ENCODE assay signal across 7 mouse cellular contexts in genomic region chr2:104069704-104070185, GRCm38 (mm10). TPM values are rescaled to one million over a fixed set of nuclear protein-coding genes. Genes with fewer than 3 reads are reported as not detected.
A peak's percentile ranks its signal among the peaks of the same experiment; 100 is the strongest.
DNase-seq lines count a peak whose midpoint lies in the region; ATAC-seq and TF ChIP-seq lines count a peak whose summit lies in the region.

TSS of gene Cd59b (plus strand) at chr2:104069849.

- no peak for TF ChIP-seq CTCF in liver, postnatal 0 days (IDR thresholded peaks at IDR 0.05; ENCODE audit: low read depth)

- peak; percentile 89 for ATAC-seq in intestine, embryonic 14.5 days (replicated peaks; ENCODE audit: low FRiP score, low TSS enrichment, low read depth)
- peak; percentile 97 for ATAC-seq in liver, postnatal 0 days
- peak; percentile 86 for ATAC-seq in neural tube, embryonic 14.5 days (ENCODE audit: low read depth)

- H3K4me1 ChIP-seq in intestine, embryonic 14.5 days (replicated peaks; ENCODE audit: control insufficient read depth, insufficient read depth, low read length), result no peaks in the 10 kb centered on the region
- peaks cover 16% of the 10 kb centered on the region for H3K4me1 ChIP-seq in liver, postnatal 0 days (ENCODE audit: insufficient read depth)
- peaks cover 6% of the 10 kb centered on the region; the same call in 1 of the 2 replicates for H3K4me1 ChIP-seq in neural tube, embryonic 14.5 days (ENCODE audit: control insufficient read depth, insufficient read depth, low read length)

- H3K36me3 ChIP-seq in intestine, embryonic 14.5 days (ENCODE audit: control insufficient read depth, insufficient read depth, low read length), result no peaks in the 10 kb centered on the region
- H3K36me3 ChIP-seq in liver, postnatal 0 days (replicated peaks; ENCODE audit: insufficient read depth, low read length), result no peaks in the 10 kb centered on the region
- no peaks in the 10 kb centered on the region for H3K36me3 ChIP-seq in neural tube, embryonic 14.5 days (ENCODE audit: control insufficient read depth, insufficient read depth, low read length)

- H3K27ac ChIP-seq in intestine, embryonic 14.5 days (ENCODE audit: low read depth), result no peak within 1 kb of the TSS
- H3K27ac ChIP-seq in liver, postnatal 0 days (ENCODE audit: low read depth), result peak within 1 kb of the TSS; percentile 57
- no peak within 1 kb of the TSS for H3K27ac ChIP-seq in neural tube, embryonic 14.5 days (ENCODE audit: low read depth, low read length)

- peak within 1 kb of the TSS; percentile 31 for H3K4me3 ChIP-seq in intestine, embryonic 14.5 days (ENCODE audit: low read depth, low read length)
- peak within 1 kb of the TSS; percentile 56 for H3K4me3 ChIP-seq in liver, postnatal 0 days (ENCODE audit: low read depth, low read length)
- H3K4me3 ChIP-seq in neural tube, embryonic 14.5 days (ENCODE audit: low read depth, low read length), result peak within 1 kb of the TSS; percentile 22

- H3K4me2 ChIP-seq in intestine, embryonic 14.5 days (ENCODE audit: low read length), result peak within 1 kb of the TSS; percentile 51
- peak within 1 kb of the TSS; percentile 80 for H3K4me2 ChIP-seq in liver, postnatal 0 days (ENCODE audit: low read depth, low read length)
- H3K4me2 ChIP-seq in neural tube, embryonic 14.5 days (ENCODE audit: low read depth, low read length), result peak within 1 kb of the TSS; percentile 51

- peak within 1 kb of the TSS; percentile 10; the same call in 1 of the 2 replicates for H3K9ac ChIP-seq in intestine, embryonic 14.5 days (ENCODE audit: low read length)
- peak within 1 kb of the TSS; percentile 51 for H3K9ac ChIP-seq in liver, postnatal 0 days (replicated peaks)
- peak within 1 kb of the TSS; percentile 18; the same call in 1 of the 2 replicates for H3K9ac ChIP-seq in neural tube, embryonic 14.5 days (replicated peaks; ENCODE audit: low read depth, low read length)

- peak; percentile 45 to 49 for DNase-seq in adrenal gland, adult 18-20 months (ENCODE audit: low spot score in 2 of 2)
- peak; percentile 32 to 33 for DNase-seq in cerebellum, postnatal 36 days
- peak; percentile 32 for DNase-seq in gastrocnemius, postnatal 25 days
- DNase-seq in intestine, embryonic 14.5 days (ENCODE audit: low spot score), result peak; percentile 81
- DNase-seq in liver, postnatal 0 days, result peak; percentile 91
- DNase-seq in urinary bladder, postnatal 14 days (ENCODE audit: low spot score), result peak; percentile 50

- no peaks in the 10 kb centered on the region for H3K9me3 ChIP-seq in intestine, embryonic 14.5 days (ENCODE audit: control insufficient read depth, low read length)
- H3K9me3 ChIP-seq in liver, postnatal 0 days (ENCODE audit: low read length), result no peaks in the 10 kb centered on the region
- H3K9me3 ChIP-seq in neural tube, embryonic 14.5 days (ENCODE audit: control insufficient read depth, low read length), result no peaks in the 10 kb centered on the region

- WGBS in intestine, embryonic 14.5 days, result 4% methylated on average over 13 of the region's 13 CpGs
- WGBS in liver, postnatal 0 days (ENCODE audit: insufficient replicate concordance), result 8% methylated on average over 13 of the region's 13 CpGs
- WGBS in neural tube, embryonic 14.5 days, result 4% methylated on average over 10 of the region's 13 CpGs

- no peaks in the 10 kb centered on the region for H3K27me3 ChIP-seq in intestine, embryonic 14.5 days (replicated peaks; ENCODE audit: control insufficient read depth, insufficient read depth, low read length)
- no peaks in the 10 kb centered on the region for H3K27me3 ChIP-seq in liver, postnatal 0 days (ENCODE audit: insufficient read depth, low read length)
- H3K27me3 ChIP-seq in neural tube, embryonic 14.5 days (ENCODE audit: control insufficient read depth, insufficient read depth, low read length), result no peaks in the 10 kb centered on the region

- no peak for TF ChIP-seq EP300 in liver, postnatal 0 days (IDR thresholded peaks at IDR 0.05; ENCODE audit: low read depth)

RNA-seq across cellular contexts. Expression of gene Cd59b, which starts in this region (rescaled TPM):
- total RNA-seq in adrenal gland, adult 18-20 months (2021), result 10 to 100 TPM; 13.0 TPM
- 1 to 10 TPM; 2.6 to 3.6 TPM for total RNA-seq in gastrocnemius, postnatal 25 days (2021)
- polyA plus RNA-seq in intestine, embryonic 14.5 days (2014; fragmentation: Nextera tagmentation; extraction: Ambion mirVana), result 3.8 and 5.1 TPM in 2 replicates
- 4.4 and 4.5 TPM in 2 replicates for polyA plus RNA-seq in liver, postnatal 0 days (2015; fragmentation: Nextera tagmentation; extraction: Ambion mirVana)
- polyA plus RNA-seq in neural tube, embryonic 14.5 days (2014; fragmentation: Nextera tagmentation; extraction: Ambion mirVana), result 2.0 and 2.5 TPM in 2 replicates

Comparison
In these comparisons a context has a peak if more than half of its experiments do, and no peak if none do; other contexts are left out.
1. DNase-seq: peak in every context shown above with its lines; median percentile 91 in liver, postnatal 0 days; 81 in intestine, embryonic 14.5 days; 50 in urinary bladder, postnatal 14 days; 47 in adrenal gland, adult 18-20 months; 32 in cerebellum, postnatal 36 days; 32 in gastrocnemius, postnatal 25 days.